Mouse (Mus musculus): ENCODE measurements around the gene Cnpy3.

The Cnpy3 gene

DNA sequence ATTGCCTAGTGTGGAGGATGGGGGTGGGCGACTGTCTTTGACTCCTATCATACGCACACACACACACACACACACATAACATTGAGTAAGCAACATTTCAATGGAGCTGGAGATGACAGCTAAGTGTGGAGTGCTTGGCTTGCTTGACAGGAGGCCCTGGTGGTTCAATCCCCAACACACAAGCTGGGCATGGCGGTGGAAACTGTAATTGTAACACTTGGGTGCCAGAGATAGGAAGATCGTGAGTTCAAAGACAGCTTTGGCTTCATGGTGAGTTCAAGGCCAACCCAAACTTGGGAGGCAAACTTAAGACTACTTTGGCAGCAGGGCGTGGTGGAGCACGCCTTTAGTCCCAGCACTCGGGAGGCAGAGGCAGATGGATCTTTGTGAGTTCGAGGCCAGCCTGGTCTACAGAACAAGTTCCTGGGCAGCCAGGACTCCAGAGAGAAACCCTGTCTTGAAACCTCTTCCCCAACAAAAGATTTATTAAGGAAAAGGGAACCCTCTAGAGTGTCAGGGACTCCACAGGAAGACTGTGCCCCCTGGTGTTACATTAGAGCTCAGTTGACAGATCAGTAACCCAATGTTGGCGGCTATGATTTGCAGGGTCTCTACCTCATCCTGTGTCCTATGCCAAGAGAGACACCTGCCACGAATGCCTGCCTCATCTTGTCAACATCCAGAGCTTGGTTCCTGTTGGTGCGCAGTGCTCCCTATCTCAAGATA lies 37.1 kb downstream of the Cnpy3 start:
- no peak for DNase-seq (ENCODE audit: low read depth, low spot score)

DNA sequence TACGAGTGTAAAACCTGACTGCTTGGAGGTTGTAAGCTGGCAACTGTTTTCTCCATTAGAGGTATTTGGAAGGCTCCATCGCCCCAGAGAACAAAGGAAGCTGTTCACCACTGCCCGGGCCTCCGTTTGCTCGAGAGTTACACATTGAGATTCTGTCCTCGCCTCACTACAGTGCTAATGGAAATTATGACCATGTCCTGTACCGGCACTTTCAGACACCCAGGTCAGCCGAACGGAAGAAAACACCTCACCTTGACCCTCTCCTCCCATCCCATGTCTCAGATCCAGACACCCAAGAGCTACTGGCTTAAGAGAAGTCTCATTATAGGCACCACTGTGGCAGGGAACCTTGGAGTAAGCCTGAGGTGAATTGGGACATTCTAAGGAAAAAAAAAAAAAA lies 38.2 kb downstream of the Cnpy3 start:
- DNase-seq (ENCODE audit: low read depth, low spot score) = no peak

DNA sequence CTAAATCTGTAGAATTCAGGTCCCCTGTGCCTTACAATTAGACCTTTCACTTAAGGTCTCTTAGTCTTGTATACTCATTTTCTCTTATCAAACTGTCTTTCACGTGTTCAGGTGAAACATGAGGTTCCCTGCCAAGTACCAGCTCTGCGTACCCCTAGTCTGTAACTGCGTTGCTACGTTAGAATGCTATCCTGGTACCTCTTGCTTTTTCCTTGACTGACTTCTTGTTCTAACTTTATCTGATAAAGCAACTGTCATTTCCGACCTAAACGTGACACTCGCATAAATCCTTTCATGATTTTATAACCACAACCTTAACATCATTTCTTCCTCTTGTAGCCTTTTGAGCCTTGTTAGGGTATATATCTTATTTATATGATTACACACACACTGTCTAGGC lies 39.6 kb downstream of the Cnpy3 start:
- no peak for DNase-seq (ENCODE audit: low read depth, low spot score)

DNA sequence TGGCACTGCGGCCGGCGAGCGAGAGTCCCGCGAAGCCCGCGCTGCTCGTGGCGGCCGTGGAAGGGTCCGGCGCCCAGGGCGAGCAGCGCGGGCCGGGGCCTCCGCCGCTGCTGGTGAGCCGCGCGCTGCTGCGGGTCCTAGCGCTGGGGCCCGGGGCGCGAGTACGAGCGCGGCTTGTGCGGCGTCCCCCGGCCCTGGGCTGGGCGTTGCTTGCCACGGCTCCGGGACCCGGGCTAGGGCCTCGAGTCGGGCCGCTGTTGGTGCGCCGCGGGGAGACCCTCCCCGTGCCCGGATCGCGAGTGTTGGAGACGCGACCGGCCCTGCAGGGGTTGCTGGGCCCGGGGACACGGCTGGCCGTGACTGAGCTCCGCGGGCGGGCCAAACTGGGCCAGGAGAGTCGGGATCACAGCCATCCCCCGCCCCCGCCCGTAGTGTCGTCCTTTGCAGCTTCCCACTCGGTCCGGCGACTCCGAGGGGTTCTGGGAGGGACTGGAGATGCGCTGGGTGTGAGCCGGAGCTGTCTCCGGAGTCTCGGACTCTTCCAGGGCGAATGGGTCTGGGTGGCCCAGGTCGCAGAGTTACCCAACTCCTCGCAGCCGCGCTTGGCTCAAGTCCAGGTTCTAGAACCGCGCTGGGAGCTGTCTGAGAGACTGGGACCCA lies 40.3 kb downstream of the Cnpy3 start:
- peak; percentile 39 for DNase-seq (ENCODE audit: low read depth, low spot score)

DNA sequence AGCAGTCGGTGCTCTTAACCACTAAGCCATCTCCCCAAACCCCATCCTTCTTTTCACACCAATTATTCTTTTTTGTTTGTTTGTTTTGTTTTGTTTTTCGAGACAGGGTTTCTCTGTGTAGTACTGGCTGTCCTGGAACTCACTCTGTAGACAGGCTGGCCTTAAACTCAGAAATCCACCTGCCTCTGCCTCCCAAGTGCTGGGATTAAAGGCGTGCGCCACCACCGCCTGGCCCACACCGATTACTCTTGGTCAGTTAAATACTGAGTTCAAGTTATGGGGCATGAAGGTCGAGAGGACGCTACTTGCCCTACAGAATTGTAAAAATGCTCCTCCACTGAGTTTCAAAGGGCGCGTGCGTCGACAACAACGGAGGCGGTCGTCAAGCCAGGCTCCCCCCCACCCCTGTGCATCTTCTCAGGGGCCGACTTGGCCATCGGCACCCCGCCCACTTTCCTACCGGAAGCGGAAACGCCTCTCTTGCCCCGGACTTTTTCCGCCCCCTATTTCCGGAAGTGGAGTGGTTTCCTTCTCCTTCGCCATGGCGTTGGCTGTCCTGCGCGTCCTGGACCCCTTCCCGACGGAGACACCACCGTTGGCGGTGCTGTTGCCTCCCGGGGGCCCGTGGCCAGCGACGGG lies 40.9 kb downstream of the Cnpy3 start, which contains the start of gene Pex6:
Pex6 (plus strand) TSS at position 505 of the 639 bp plus-strand sequence.
- peak; percentile 88 for DNase-seq (ENCODE audit: low read depth, low spot score)

DNA sequence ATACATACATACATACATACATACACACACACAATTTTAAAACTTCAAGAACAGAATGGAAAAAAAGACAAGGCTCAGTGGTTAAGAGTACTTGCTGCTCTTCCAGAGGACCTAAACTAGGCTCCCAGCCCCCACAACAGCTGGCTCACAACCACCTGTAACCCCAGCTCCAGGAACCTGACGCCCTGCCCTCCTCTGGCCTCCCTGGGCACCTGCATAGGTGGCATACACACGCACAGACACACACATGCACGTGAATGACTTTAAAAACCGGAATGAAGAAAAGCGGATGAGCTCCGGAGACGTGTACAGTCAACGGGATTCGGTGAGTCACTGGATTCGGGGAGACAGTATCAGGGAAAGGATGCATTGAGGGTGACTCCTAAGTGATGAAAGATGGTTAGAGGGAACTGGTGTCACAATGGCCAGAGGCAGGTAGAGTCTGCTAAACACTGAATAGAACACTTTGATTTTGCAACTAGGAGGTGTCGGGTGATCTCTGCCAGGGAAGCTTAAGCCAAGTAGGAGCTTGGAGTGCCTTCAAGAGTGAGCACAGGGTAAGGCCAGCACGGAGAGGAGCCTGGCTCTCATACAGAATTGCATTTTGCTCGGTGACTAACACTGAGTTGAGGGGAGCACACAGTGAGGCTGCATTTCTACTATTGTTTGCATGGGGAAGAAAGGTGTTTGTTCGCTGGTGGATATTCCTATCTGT lies 45.5 kb downstream of the Cnpy3 start:
- no peak for DNase-seq (ENCODE audit: low read depth, low spot score)

- DNase-seq (ENCODE audit: low read depth, low spot score) = peak; percentile 96
These were observed 46.9 kb downstream of the Cnpy3 start, which contains the start of gene Ppp2r5d for GRCm38 (mm10) chr17:46704887-46705835. Ppp2r5d (minus strand) TSS chr17:46705111.

GRCm38 (mm10) chr17:46703971-46704886 lies 47.8 kb downstream of the Cnpy3 start:
- DNase-seq (ENCODE audit: low read depth, low spot score) = no peak

DNA sequence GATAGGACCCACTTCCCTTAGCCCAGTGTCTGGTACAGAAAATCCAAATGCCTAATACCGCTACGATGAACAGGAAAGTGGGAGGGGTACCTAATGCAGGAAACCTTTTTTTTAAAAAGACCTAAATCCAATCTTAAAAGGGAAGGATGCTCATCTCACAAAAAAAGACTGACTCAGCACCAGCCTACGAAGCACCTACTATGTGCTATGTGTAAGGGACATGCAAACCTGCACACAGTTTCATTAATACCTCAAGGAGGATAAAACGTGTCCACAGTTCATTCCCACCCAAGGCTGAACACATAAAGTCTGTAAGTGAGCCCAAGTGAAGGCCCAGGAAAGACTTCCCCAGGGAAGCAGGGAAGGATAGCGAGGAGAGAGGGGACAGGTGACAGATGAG lies 49.5 kb downstream of the Cnpy3 start:
- no peak for DNase-seq (ENCODE audit: low read depth, low spot score)

DNA sequence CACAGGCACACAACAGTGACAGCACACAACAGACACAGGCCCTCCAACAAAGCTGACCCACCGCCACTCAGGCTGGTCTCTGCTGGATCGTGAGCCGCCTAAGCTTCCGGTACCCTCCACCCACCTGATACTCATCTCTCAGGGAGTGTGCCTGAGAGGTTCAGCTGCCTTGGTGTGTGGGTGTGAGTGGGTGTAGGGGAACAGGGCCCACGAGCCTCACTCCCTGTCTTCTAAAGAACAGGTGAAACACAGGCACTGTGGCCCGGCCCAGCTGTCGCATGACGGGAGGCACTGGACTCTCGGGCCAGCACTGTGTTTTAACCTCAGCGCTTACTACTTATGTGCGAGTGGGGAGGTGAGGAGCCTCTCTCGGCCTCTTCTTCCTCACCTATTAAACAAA lies 49.9 kb downstream of the Cnpy3 start:
- no peak for DNase-seq (ENCODE audit: low read depth, low spot score)

DNA sequence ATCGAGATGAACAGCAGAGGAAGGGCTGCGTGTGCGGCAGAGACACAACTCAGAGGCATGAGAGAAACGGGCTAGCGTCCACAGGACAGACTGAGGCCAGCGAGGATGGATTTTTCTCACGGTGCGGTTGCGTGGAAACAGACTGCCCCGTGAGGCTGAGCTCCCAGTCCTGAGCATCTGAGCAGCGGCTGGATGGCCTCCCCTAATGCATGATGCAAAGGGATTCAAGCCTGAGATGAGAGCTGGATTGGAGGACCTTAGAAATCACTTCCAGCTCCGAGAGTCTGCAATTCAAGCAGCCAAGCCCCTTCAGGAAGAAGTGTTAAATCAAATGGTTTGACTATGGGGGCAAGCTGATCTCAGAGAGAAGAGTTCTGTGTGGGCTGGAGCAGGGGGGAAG lies 50.5 kb downstream of the Cnpy3 start:
- DNase-seq (ENCODE audit: low read depth, low spot score) = no peak

GRCm38 (mm10) chr17:46699912-46700311 lies 52.1 kb downstream of the Cnpy3 start:
- DNase-seq (ENCODE audit: low read depth, low spot score) = no peak

- DNase-seq (ENCODE audit: low read depth, low spot score) = no peak
These were observed 52.8 kb downstream of the Cnpy3 start for GRCm38 (mm10) chr17:46699245-46699644.

GRCm38 (mm10) chr17:46698515-46698914 lies 53.5 kb downstream of the Cnpy3 start:
- DNase-seq (ENCODE audit: low read depth, low spot score) = no peak

DNA sequence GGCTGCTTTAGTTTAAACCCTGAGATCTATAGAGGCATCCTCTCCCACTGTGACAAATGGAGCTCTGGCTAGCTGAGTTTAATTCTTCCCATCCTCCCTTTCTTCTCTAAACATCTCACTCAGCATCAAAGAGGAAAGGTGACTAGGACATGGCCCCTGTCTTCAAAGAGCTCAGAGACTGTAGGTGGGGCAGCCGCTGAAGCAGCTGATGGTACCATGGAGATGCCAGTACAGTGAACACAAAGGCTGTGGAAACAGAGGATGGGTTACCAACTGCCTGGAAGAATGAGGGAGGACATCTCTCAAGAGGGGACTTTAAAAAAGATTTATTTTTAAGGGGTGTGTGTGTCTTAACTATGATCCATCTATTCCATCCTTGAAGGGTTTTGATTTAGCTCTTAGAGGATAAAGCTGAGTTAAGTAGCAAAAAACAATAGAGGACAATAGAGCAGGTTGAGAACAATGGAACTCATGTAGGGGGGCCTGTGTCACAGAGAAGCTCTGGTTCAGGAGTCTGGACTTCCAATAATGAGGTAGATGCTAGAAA lies 57.4 kb downstream of the Cnpy3 start:
- DNase-seq (ENCODE audit: low read depth, low spot score) = no peak

- DNase-seq (ENCODE audit: low read depth, low spot score) = no peak
These were observed 60.6 kb downstream of the Cnpy3 start for GRCm38 (mm10) chr17:46691390-46691789.

- DNase-seq (ENCODE audit: low read depth, low spot score) = no peak
These were observed 61.3 kb downstream of the Cnpy3 start for GRCm38 (mm10) chr17:46690665-46691064.

DNA sequence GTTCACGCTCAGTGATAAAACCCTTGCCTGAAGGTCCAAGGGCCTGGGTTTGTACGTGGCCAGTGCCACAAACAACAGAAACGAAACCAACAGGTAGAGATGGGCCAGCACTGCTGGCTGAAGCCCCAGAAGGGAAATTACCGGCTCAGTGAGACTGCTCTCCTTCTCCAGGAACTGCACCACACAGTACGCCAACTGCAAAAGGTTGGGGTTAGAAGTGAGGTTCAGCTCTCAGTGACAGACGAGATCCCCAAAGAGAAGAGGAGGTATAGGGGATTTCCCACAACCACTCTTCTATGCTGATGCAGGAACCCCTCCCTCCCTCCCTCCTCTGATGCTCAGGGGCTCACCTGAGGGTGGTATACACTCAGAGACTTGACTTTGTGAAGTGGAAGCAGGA lies 66.1 kb downstream of the Cnpy3 start:
- no peak for DNase-seq (ENCODE audit: low read depth, low spot score)
